Mouse (Mus musculus) MEL (cell line): ENCODE measurements around the gene Vmn2r49. TPM values are rescaled to one million over a fixed set of nuclear protein-coding genes. Genes with fewer than 3 reads are reported as not detected.
"Not testable (repeated sequence)": the region's sequence is repeated elsewhere in the genome, so short reads cannot be mapped to it uniquely, and the experiment has no call there.

Experiments used
- DNase-seq: peaks from one replicate; pipeline ENCODE4 v3.0.0; 2011; ENCODE audit warnings: low read depth, low spot score
- H3K27ac ChIP-seq: 2 replicates; pipeline ENCODE4 v1.5.1; 2012; ENCODE audit warnings: low read depth, mild to moderate bottlenecking, control low read depth, low read length, moderate library complexity; ENCODE audit not compliant: control insufficient read depth
- H3K27me3 ChIP-seq, 2 experiments: fragments of 150-350 bp in 1 of 2; sonication (generic) in 1 of 2; 2 replicates each; pipeline ENCODE4 v1.6.1; 2012; ENCODE audit warnings: low read length in 2 of 2, mild to moderate bottlenecking in 2 of 2, improper control_type of control experiment in 1 of 2, moderate library complexity in 1 of 2; ENCODE audit not compliant: insufficient read depth in 2 of 2, control insufficient read depth in 1 of 2
- H3K36me3 ChIP-seq, 2 experiments: 2 replicates each; pipeline ENCODE4 v1.6.1; 2012 to 2014; ENCODE audit warnings: low read length in 2 of 2, improper control_type of control experiment in 1 of 2, inconsistent platforms in 1 of 2, mild to moderate bottlenecking in 1 of 2; ENCODE audit not compliant: insufficient read depth in 2 of 2, control insufficient read depth in 1 of 2
- H3K4me1 ChIP-seq, 2 experiments: fragments of 150-350 bp in 1 of 2; sonication (generic) in 1 of 2; 2 replicates each; pipeline ENCODE4 v1.6.1; 2012; ENCODE audit warnings: low read length in 2 of 2, improper control_type of control experiment in 1 of 2, mild to moderate bottlenecking in 1 of 2; ENCODE audit not compliant: insufficient read depth in 2 of 2, control insufficient read depth in 1 of 2
- H3K4me3 ChIP-seq, 2 experiments: fragments of 150-350 bp in 1 of 2; sonication (generic) in 1 of 2; 2 replicates each; pipeline ENCODE4 v1.5.1; 2012; ENCODE audit warnings: low read depth in 2 of 2, low read length in 2 of 2, mild to moderate bottlenecking in 2 of 2, moderate library complexity in 2 of 2, control low read depth in 1 of 2, improper control_type of control experiment in 1 of 2; ENCODE audit not compliant: control insufficient read depth in 1 of 2, insufficient read depth in 1 of 2
- H3K79me2 ChIP-seq: 2 replicates; pipeline ENCODE4 v1.6.1; 2012; ENCODE audit warnings: mild to moderate bottlenecking, low read length, moderate library complexity; ENCODE audit not compliant: control insufficient read depth, poor library complexity, insufficient read depth
- H3K9ac ChIP-seq: 2 replicates; pipeline ENCODE4 v1.6.1; 2012; ENCODE audit warnings: low read depth, mild to moderate bottlenecking, control low read depth, low read length, moderate library complexity; ENCODE audit not compliant: control insufficient read depth, poor library complexity, severe bottlenecking
- H3K9me3 ChIP-seq: fragments of 150-350 bp; sonication (generic); replicated peaks from 2 replicates; pipeline ENCODE4 v1.6.1; 2012; ENCODE audit warnings: mild to moderate bottlenecking, low read length, improper control_type of control experiment, moderate library complexity; ENCODE audit not compliant: insufficient read depth
- polyA plus RNA-seq, 2 experiments: library from polyadenylated mRNA; stranded (reverse) in 1 of 2; unstranded in 1 of 2; fragments of >175 nt in 1 of 2; fragments of >200 nt in 1 of 2; gene quantifications; 2 replicates each; pipeline versions ENCODE4 v1.2.1 to v1.2.4; 2012; ENCODE audit warnings: low replicate concordance in 2 of 2, low read depth in 1 of 2; ENCODE audit not compliant: insufficient read length in 2 of 2, insufficient read depth in 1 of 2, missing spikeins in 1 of 2
- total RNA-seq: library from RNA; depleted of rRNA; stranded (reverse); fragments of 300-350 nt; gene quantifications from 2 replicates; pipeline ENCODE4 v1.2.3, GENCODE M21; 2012; rRNA removed

Vmn2r49 gene
- not detected in 2 replicates for total RNA-seq
- not detected for polyA plus RNA-seq

DNA sequence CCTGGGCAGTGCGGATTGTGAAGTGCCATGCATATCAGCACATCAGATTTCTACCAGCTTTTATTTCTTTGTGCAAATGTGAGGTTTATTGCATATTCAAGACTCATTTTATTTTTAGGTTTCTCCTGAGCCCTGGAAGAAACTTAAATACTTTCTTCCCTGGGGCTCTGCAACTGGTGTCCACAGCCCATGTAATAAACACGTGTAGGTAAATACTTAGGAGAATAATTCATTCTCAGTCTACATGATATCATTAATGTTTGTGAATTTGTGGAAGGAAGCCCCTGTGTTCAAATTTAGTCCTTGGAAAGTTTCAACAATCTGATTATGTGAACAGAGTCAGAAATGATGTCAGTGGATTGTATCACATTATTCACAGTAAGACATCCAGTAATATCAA lies at the start of gene Vmn2r49:
TSS of gene Vmn2r49 (minus strand) at position 101 of the 400 bp plus-strand sequence.
- not testable (repeated sequence) for H3K9ac ChIP-seq, H3K27me3 ChIP-seq, H3K27ac ChIP-seq, H3K79me2 ChIP-seq, H3K4me1 ChIP-seq, H3K9me3 ChIP-seq, DNase-seq, H3K4me3 ChIP-seq, H3K36me3 ChIP-seq

DNA sequence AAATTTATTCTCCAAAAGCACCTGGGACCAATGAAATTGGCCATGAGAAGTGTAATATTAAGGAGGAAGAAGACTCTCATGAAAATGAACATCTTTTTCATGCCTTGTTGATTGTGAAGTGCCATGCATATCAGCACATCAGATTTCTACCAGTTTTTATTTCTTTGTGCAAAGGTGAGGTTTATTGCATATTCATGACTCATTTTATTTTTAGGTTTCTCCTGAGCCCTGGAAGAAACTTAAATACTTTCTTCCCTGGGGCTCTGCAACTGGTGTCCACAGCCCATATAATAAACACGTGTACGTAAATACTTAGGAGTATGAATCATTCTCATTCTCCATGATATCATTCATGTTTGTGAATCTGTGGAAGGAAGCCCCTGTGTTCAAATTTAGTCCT lies 38.6 kb downstream of the Vmn2r49 start, which contains the start of gene Vmn2r48:
TSS of gene Vmn2r48 (minus strand) at position 101 of the 400 bp plus-strand sequence.
- not testable (repeated sequence) for H3K27ac ChIP-seq, H3K27me3 ChIP-seq, H3K4me1 ChIP-seq, H3K79me2 ChIP-seq, DNase-seq, H3K36me3 ChIP-seq, H3K9me3 ChIP-seq, H3K4me3 ChIP-seq, H3K9ac ChIP-seq

Other genes starting within 250 kb of the Vmn2r49 start
- not detected in 2 replicates for gene Vmn2r46, start 221.7 kb downstream of the Vmn2r49 start, total RNA-seq
- not detected for gene Vmn2r46, start 221.7 kb downstream of the Vmn2r49 start, polyA plus RNA-seq
- not detected in 2 replicates for gene Vmn2r47, start 150.9 kb downstream of the Vmn2r49 start, total RNA-seq
- gene Vmn2r47, start 150.9 kb downstream of the Vmn2r49 start, polyA plus RNA-seq: not detected
- not detected in 2 replicates for gene Vmn2r48, start 38.7 kb downstream of the Vmn2r49 start, total RNA-seq
- not detected for gene Vmn2r48, start 38.7 kb downstream of the Vmn2r49 start, polyA plus RNA-seq
- not detected in 2 replicates for gene Vmn2r50, start 61.0 kb upstream of the Vmn2r49 start, total RNA-seq
- gene Vmn2r50, start 61.0 kb upstream of the Vmn2r49 start, polyA plus RNA-seq: not detected
- gene Vmn2r51, start 113.5 kb upstream of the Vmn2r49 start, total RNA-seq: not detected in 2 replicates
- not detected for gene Vmn2r51, start 113.5 kb upstream of the Vmn2r49 start, polyA plus RNA-seq
- not detected in 2 replicates for gene Vmn2r52, start 184.3 kb upstream of the Vmn2r49 start, total RNA-seq
- under 1 TPM in 1 of 2 experiments, not detected in 1; 0.01 TPM for gene Vmn2r52, start 184.3 kb upstream of the Vmn2r49 start, polyA plus RNA-seq